Mouse (Mus musculus) midbrain, embryonic 12.5 days (tissue): ENCODE measurements at regions not wholly inside any gene's neighbourhood (a gene's known extent, or its start where the extent isn't known, plus 50 kb on each side); places are given as distances from the start of the nearest gene placed in this dataset.
A peak's percentile ranks its signal among the peaks of the same experiment; 100 is the strongest.

ENCODE experiments used
- ATAC-seq: fragments of 200-750 bp; cut with Nextera tagmentation; 2 replicates; pipeline ENCODE4 v1.8.0; 2017; ENCODE audit warnings: low read depth, moderate TSS enrichment, moderate library complexity; ENCODE audit not compliant: low FRiP score
- H3K27ac ChIP-seq: fragments of 300-500 bp; sonication (generic); replicated peaks from 2 replicates; pipeline ENCODE4 v1.5.1; 2016; ENCODE audit warnings: mild to moderate bottlenecking
- H3K27me3 ChIP-seq: fragments of 300-500 bp; sonication (generic); 2 replicates; pipeline ENCODE4 v1.6.1; 2016; ENCODE audit warnings: mild to moderate bottlenecking
- H3K36me3 ChIP-seq: fragments of 300-500 bp; sonication (generic); 2 replicates; pipeline ENCODE4 v1.6.1; 2016
- H3K4me1 ChIP-seq: fragments of 300-500 bp; sonication (generic); 2 replicates; pipeline ENCODE4 v1.6.1; 2016
- H3K4me2 ChIP-seq: fragments of 300-500 bp; sonication (generic); replicated peaks from 2 replicates; pipeline ENCODE4 v1.6.1; 2016; ENCODE audit warnings: mild to moderate bottlenecking, moderate library complexity
- H3K4me3 ChIP-seq: fragments of 300-500 bp; sonication (generic); 2 replicates; pipeline ENCODE4 v1.5.1; 2016; ENCODE audit warnings: mild to moderate bottlenecking
- H3K9ac ChIP-seq: fragments of 300-500 bp; sonication (generic); replicated peaks from 2 replicates; pipeline ENCODE4 v1.6.1; 2016; ENCODE audit warnings: mild to moderate bottlenecking, moderate library complexity
- H3K9me3 ChIP-seq: fragments of 300-500 bp; sonication (generic); 2 replicates; pipeline ENCODE4 v1.6.1; 2016; ENCODE audit warnings: mild to moderate bottlenecking
- WGBS: fragments of 180-500 bp; shearing (Covaris S2); methylation state at CpG from one replicate; pipeline ENCODE4 v1.1.7; 2016; 5-methylcytosine and 5-hydroxymethylcytosine counted together

DNA sequence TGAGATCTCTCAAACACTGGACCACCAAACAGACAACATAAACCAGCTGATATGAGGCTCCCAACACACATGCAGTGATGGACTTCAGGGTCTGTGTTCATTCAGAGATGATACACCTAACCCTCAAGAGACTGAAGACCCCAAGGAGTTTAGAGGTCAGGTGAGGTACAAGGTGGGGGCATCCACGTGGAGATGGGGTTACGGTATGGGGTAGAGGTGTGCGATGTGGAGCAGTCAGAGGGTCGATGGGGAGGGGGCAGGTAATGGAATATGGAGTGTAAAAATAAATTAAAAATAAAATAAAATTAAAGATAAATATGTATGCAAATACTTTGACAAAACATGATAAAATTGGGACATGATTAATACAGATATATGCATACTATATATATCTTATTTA lies 467.8 kb downstream of the Slitrk5 start:
- H3K4me2 ChIP-seq, result no peak overlapping the region
- no peaks in the 10 kb centered on the region for H3K27me3 ChIP-seq
- H3K4me3 ChIP-seq, result no peak overlapping the region
- no peak overlapping the region for H3K27ac ChIP-seq
- 86% methylated on average over 4 of the region's 4 CpGs for WGBS
- H3K4me1 ChIP-seq, result no peaks in the 10 kb centered on the region
- 0 out of 2 replicates have a peak, but pooled peaks have one; percentile 65 for ATAC-seq
- H3K36me3 ChIP-seq, result no peaks in the 10 kb centered on the region
- H3K9me3 ChIP-seq, result no peaks in the 10 kb centered on the region
- H3K9ac ChIP-seq, result no peak overlapping the region

DNA sequence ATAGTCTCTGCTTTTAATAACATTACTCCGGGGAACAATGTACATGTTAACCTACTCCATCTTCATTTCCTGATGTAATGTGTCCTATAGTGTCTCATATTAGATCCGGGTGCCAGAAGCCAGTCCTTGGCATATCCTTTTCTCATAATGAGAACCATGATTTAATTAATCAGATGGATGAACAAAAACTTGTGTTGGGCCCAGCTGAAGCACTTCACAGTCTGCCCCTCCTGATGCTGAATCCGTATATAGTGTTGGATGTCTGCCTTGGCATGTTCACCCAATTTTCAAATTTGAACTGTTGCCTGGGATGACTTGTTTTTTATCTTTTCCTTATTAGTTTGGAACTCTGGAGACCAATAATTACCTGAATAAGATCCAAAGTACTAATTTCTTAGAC lies 479.1 kb downstream of the Slitrk5 start:
- no peak overlapping the region for H3K27ac ChIP-seq
- H3K9ac ChIP-seq, result no peak overlapping the region
- H3K4me3 ChIP-seq, result no peak overlapping the region
- no peaks in the 10 kb centered on the region for H3K36me3 ChIP-seq
- no peaks in the 10 kb centered on the region for H3K9me3 ChIP-seq
- 89% methylated on average over 3 of the region's 3 CpGs for WGBS
- no peaks in the 10 kb centered on the region for H3K27me3 ChIP-seq
- ATAC-seq, result no peak
- H3K4me1 ChIP-seq, result no peaks in the 10 kb centered on the region
- H3K4me2 ChIP-seq, result no peak overlapping the region
